19 mouse cellular contexts compared by ENCODE assay signal in the genomic region with DNA sequence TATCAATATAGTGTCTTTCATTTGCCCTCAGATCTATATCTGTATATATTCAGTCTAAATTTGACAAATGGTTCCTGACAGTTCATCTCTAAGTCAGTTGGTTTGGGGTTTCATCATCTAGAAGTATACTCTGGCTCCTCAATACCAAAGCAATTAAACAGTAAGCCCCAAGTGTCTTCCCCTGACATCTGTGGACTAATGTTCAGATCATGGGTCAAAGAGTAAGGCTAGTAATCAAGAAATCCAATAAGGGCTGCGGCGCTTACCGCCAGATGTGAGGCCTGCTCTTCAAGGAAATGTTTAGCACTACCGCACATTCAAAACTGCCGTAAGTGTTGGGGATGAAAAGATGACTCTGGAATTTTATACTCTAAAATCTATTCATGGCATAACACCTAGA. TPM values are rescaled to one million over a fixed set of nuclear protein-coding genes. Genes with fewer than 3 reads are reported as not detected.
"Had no signal": no experiment of that assay in that cellular context is flagged by ENCODE, and none has a peak within 500 bp of the region (broad histone marks: within the 10 kb centered on the region; RNA-seq: fewer than 3 reads in every experiment).

No protein-coding gene starts in this region.

- H3K9me3 ChIP-seq: liver, embryonic 13.5 days; neural tube, embryonic 12.5 days; neural tube, embryonic 15.5 days had no signal

- H3K4me1 ChIP-seq: liver, embryonic 13.5 days; neural tube, embryonic 12.5 days; neural tube, embryonic 15.5 days had no signal

- H3K27ac ChIP-seq: left cerebral cortex, adult 2 months; liver, embryonic 13.5 days; neural tube, embryonic 12.5 days; neural tube, embryonic 15.5 days; stomach, postnatal 0 days had no signal

- H3K4me3 ChIP-seq: left cerebral cortex, adult 2 months; liver, embryonic 13.5 days; neural tube, embryonic 12.5 days; neural tube, embryonic 15.5 days had no signal

- H3K9ac ChIP-seq: liver, embryonic 13.5 days; neural tube, embryonic 12.5 days; neural tube, embryonic 15.5 days had no signal

- H3K4me2 ChIP-seq: liver, embryonic 13.5 days; neural tube, embryonic 12.5 days; neural tube, embryonic 15.5 days had no signal

- DNase-seq: kidney, adult 2 months; kidney, postnatal 25 days; layer of hippocampus, postnatal 36 days; liver, embryonic 13.5 days; lung, adult 2 months; lung, postnatal 14 days; lung, postnatal 4 days; midbrain, embryonic 14.5 days; right cerebral cortex, adult 18-20 months; right cerebral cortex, postnatal 14 days; right cerebral cortex, postnatal 4 days; thymus, adult 2 months; thymus, postnatal 14 days; thymus, postnatal 4 days had no signal

- H3K36me3 ChIP-seq: liver, embryonic 13.5 days; neural tube, embryonic 12.5 days; neural tube, embryonic 15.5 days had no signal

- H3K27me3 ChIP-seq: liver, embryonic 13.5 days; neural tube, embryonic 12.5 days had no signal

RNA-seq across cellular contexts. Expression of a gene that starts 36.2 kb away (rescaled TPM):
- total RNA-seq: megakaryocyte, adult 5-6 weeks had no signal
- polyA plus RNA-seq: lung, adult 2 months had no signal
